Mouse (Mus musculus) MEL (cell line): ENCODE data around the gene Nup214. TPM values are rescaled to one million over a fixed set of nuclear protein-coding genes. Genes with fewer than 3 reads are reported as not detected.
A peak's percentile ranks its signal among the peaks of the same experiment; 100 is the strongest.

Experiments
- DNase-seq: peaks from one replicate; pipeline ENCODE4 v3.0.0; 2011; ENCODE audit warnings: low read depth, low spot score
- H3K27ac ChIP-seq: 2 replicates; pipeline ENCODE4 v1.5.1; 2012; ENCODE audit warnings: low read depth, mild to moderate bottlenecking, control low read depth, low read length, moderate library complexity; ENCODE audit not compliant: control insufficient read depth
- H3K27me3 ChIP-seq, 2 experiments: fragments of 150-350 bp in 1 of 2; sonication (generic) in 1 of 2; 2 replicates each; pipeline ENCODE4 v1.6.1; 2012; ENCODE audit warnings: low read length in 2 of 2, mild to moderate bottlenecking in 2 of 2, improper control_type of control experiment in 1 of 2, moderate library complexity in 1 of 2; ENCODE audit not compliant: insufficient read depth in 2 of 2, control insufficient read depth in 1 of 2
- H3K36me3 ChIP-seq, 2 experiments: 2 replicates each; pipeline ENCODE4 v1.6.1; 2012 to 2014; ENCODE audit warnings: low read length in 2 of 2, improper control_type of control experiment in 1 of 2, inconsistent platforms in 1 of 2, mild to moderate bottlenecking in 1 of 2; ENCODE audit not compliant: insufficient read depth in 2 of 2, control insufficient read depth in 1 of 2
- H3K4me1 ChIP-seq, 2 experiments: fragments of 150-350 bp in 1 of 2; sonication (generic) in 1 of 2; 2 replicates each; pipeline ENCODE4 v1.6.1; 2012; ENCODE audit warnings: low read length in 2 of 2, improper control_type of control experiment in 1 of 2, mild to moderate bottlenecking in 1 of 2; ENCODE audit not compliant: insufficient read depth in 2 of 2, control insufficient read depth in 1 of 2
- H3K4me3 ChIP-seq, 2 experiments: fragments of 150-350 bp in 1 of 2; sonication (generic) in 1 of 2; 2 replicates each; pipeline ENCODE4 v1.5.1; 2012; ENCODE audit warnings: low read depth in 2 of 2, low read length in 2 of 2, mild to moderate bottlenecking in 2 of 2, moderate library complexity in 2 of 2, control low read depth in 1 of 2, improper control_type of control experiment in 1 of 2; ENCODE audit not compliant: control insufficient read depth in 1 of 2, insufficient read depth in 1 of 2
- H3K79me2 ChIP-seq: 2 replicates; pipeline ENCODE4 v1.6.1; 2012; ENCODE audit warnings: mild to moderate bottlenecking, low read length, moderate library complexity; ENCODE audit not compliant: control insufficient read depth, poor library complexity, insufficient read depth
- H3K9ac ChIP-seq: 2 replicates; pipeline ENCODE4 v1.6.1; 2012; ENCODE audit warnings: low read depth, mild to moderate bottlenecking, control low read depth, low read length, moderate library complexity; ENCODE audit not compliant: control insufficient read depth, poor library complexity, severe bottlenecking
- H3K9me3 ChIP-seq: fragments of 150-350 bp; sonication (generic); replicated peaks from 2 replicates; pipeline ENCODE4 v1.6.1; 2012; ENCODE audit warnings: mild to moderate bottlenecking, low read length, improper control_type of control experiment, moderate library complexity; ENCODE audit not compliant: insufficient read depth
- CHD1 ChIP-seq: IDR thresholded peaks from 2 replicates; pipeline ENCODE4 v1.6.1; 2012; ENCODE audit warnings: low read depth, mild to moderate bottlenecking, inconsistent platforms, low read length, improper control_type of control experiment
- CHD2 ChIP-seq: IDR thresholded peaks from 2 replicates; pipeline ENCODE4 v1.6.1; 2011; ENCODE audit warnings: low read length, improper control_type of control experiment
- CTCF ChIP-seq, 3 experiments: IDR thresholded peaks in 2 of 3; conservative IDR thresholded peaks in 1 of 3; 2 replicates each; pipeline ENCODE4 v1.5.1; 2011 to 2012; ENCODE audit warnings: low read length in 3 of 3, low read depth in 2 of 3, mild to moderate bottlenecking in 2 of 3, improper control_type of control experiment in 1 of 3, inconsistent platforms in 1 of 3, mixed read lengths in 1 of 3, moderate library complexity in 1 of 3; ENCODE audit not compliant: control insufficient read depth in 1 of 3, insufficient read depth in 1 of 3, poor library complexity in 1 of 3, severe bottlenecking in 1 of 3
- ELF1 ChIP-seq: IDR thresholded peaks from 2 replicates; pipeline ENCODE4 v1.6.1; 2014; ENCODE audit warnings: low read depth, mild to moderate bottlenecking, inconsistent platforms, low read length, improper control_type of control experiment, moderate library complexity
- EP300 ChIP-seq, 2 experiments: IDR thresholded peaks; 2 replicates each; pipeline ENCODE4 v1.6.1; 2011; ENCODE audit warnings: improper control_type of control experiment in 2 of 2, low read length in 2 of 2, low read depth in 1 of 2, mild to moderate bottlenecking in 1 of 2
- HCFC1 ChIP-seq: IDR thresholded peaks from 2 replicates; pipeline ENCODE4 v1.6.1; 2012; ENCODE audit warnings: low read depth, mild to moderate bottlenecking, inconsistent platforms, low read length, improper control_type of control experiment, moderate library complexity
- KAT2A ChIP-seq: conservative IDR thresholded peaks from 2 replicates; pipeline ENCODE4 v1.6.1; 2012; ENCODE audit warnings: low read depth, low read length, improper control_type of control experiment, inconsistent platforms
- MEF2A ChIP-seq: IDR thresholded peaks from 2 replicates; pipeline ENCODE4 v1.6.1; 2014; ENCODE audit warnings: low read depth, mild to moderate bottlenecking, inconsistent platforms, low read length, improper control_type of control experiment; ENCODE audit not compliant: poor library complexity, insufficient replicate concordance, severe bottlenecking; ENCODE audit errors: extremely low read depth
- MXI1 ChIP-seq: IDR thresholded peaks from 2 replicates; pipeline ENCODE4 v1.6.1; 2011; ENCODE audit warnings: mild to moderate bottlenecking, low read depth, low read length, improper control_type of control experiment
- POLR2A ChIP-seq, 2 experiments: IDR thresholded peaks; 2 replicates each; pipeline ENCODE4 v1.6.1; 2011 to 2012; ENCODE audit warnings: low read length in 2 of 2, mild to moderate bottlenecking in 2 of 2, control low read depth in 1 of 2, improper control_type of control experiment in 1 of 2, low read depth in 1 of 2, moderate library complexity in 1 of 2; ENCODE audit not compliant: control insufficient read depth in 1 of 2, insufficient read depth in 1 of 2, poor library complexity in 1 of 2
- POLR2AphosphoS2 ChIP-seq: IDR thresholded peaks from 2 replicates; pipeline ENCODE4 v1.6.1; 2011; ENCODE audit warnings: low read length, improper control_type of control experiment
- POLR2AphosphoS5 ChIP-seq: IDR thresholded peaks from 2 replicates; pipeline ENCODE4 v1.6.1; 2012; ENCODE audit warnings: low read depth, borderline replicate concordance, mild to moderate bottlenecking, inconsistent platforms, low read length, moderate library complexity, mixed read lengths
- RAD21 ChIP-seq: IDR thresholded peaks from 2 replicates; pipeline ENCODE4 v1.6.1; 2011; ENCODE audit warnings: mild to moderate bottlenecking, low read depth, low read length, improper control_type of control experiment
- SIN3A ChIP-seq: IDR thresholded peaks from 2 replicates; pipeline ENCODE4 v1.6.1; 2012; ENCODE audit warnings: low read length, improper control_type of control experiment, inconsistent platforms
- TBP ChIP-seq: IDR thresholded peaks from 2 replicates; pipeline ENCODE4 v1.8.0; 2011; ENCODE audit warnings: low read depth, low read length, improper control_type of control experiment
- USF1 ChIP-seq: IDR thresholded peaks from 2 replicates; pipeline ENCODE4 v1.6.1; 2014; ENCODE audit warnings: low read depth, mild to moderate bottlenecking, inconsistent platforms, low read length, improper control_type of control experiment, moderate library complexity
- ZMIZ1 ChIP-seq: IDR thresholded peaks from 2 replicates; pipeline ENCODE4 v1.6.1; 2012; ENCODE audit warnings: low read depth, mild to moderate bottlenecking, inconsistent platforms, low read length, improper control_type of control experiment, moderate library complexity
- polyA plus RNA-seq, 2 experiments: library from polyadenylated mRNA; stranded (reverse) in 1 of 2; unstranded in 1 of 2; fragments of >175 nt in 1 of 2; fragments of >200 nt in 1 of 2; gene quantifications; 2 replicates each; pipeline versions ENCODE4 v1.2.1 to v1.2.4; 2012; ENCODE audit warnings: low replicate concordance in 2 of 2, low read depth in 1 of 2; ENCODE audit not compliant: insufficient read length in 2 of 2, insufficient read depth in 1 of 2, missing spikeins in 1 of 2
- total RNA-seq: library from RNA; depleted of rRNA; stranded (reverse); fragments of 300-350 nt; gene quantifications from 2 replicates; pipeline ENCODE4 v1.2.3, GENCODE M21; 2012

Nup214 gene
- total and polyA plus RNA-seq, 3 experiments: 71.4 to 163 (median 78.6) TPM

DNA sequence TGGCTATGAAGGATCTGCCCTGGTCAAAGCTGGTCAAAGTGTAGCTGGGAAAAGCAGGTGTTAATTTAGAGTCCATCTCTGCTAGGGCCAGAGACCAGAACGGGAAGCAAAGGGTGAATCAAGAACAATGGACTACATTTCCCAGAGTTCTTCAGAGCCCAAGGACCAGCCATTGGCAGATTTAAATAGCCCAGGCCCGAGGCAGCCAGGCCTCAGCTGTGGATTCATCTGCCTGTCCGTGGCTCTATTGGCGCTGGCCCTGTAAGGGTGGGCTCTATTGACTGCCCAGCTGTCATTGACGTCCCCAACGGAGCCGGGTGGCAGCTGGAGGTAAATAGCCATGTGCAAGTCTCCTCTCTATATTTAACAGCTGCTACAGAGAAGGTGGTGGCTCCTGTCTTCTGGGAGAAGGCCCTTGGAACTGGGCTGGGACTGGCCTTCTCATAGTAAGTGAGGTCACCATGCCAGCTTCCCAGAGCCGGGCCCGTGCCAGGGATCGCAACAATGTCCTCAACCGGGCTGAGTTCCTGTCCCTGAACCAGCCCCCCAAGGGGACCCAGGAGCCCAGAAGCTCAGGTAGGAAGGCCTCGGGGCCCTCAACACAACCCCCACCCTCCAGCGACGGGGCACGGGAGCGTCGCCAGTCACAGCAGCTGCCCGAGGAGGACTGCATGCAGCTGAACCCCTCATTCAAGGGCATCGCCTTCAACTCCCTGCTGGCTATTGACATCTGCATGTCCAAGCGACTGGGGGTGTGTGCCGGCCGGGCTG, 121.3 kb downstream of the Nup214 start, which contains the start of gene Plpp7:
TSS of gene Plpp7 (plus strand) at position 178 of the 771 bp plus-strand sequence.
- H3K4me3 ChIP-seq: peak within 1 kb of the TSS; percentile 66 to 85

GRCm38 (mm10) chr2:32096122-32096420, 121.8 kb downstream of the Nup214 start:
- Histone ChIP-seq H3K27me3 (no peaks in the 10 kb centered on the region), H3K9me3 (no peaks in the 10 kb centered on the region), H3K79me2 (peaks cover 5% of the 10 kb centered on the region; the same call in 1 of the 2 replicates), H3K36me3 (peaks cover 0 to 17% of the 10 kb centered on the region in 2 experiments; a peak in 2 of 4 replicates), H3K4me3 (peak overlapping the region; percentile 66 to 85), H3K9ac (peak overlapping the region; percentile 93), H3K27ac (no peak overlapping the region), H3K4me1 (peaks cover 2 to 26% of the 10 kb centered on the region in 2 experiments)
- TF ChIP-seq TBP: no peak
- no peak for TF ChIP-seq CHD2
- TF ChIP-seq POLR2AphosphoS5: no peak
- TF ChIP-seq RAD21: no peak
- no peak for TF ChIP-seq POLR2AphosphoS2
- no peak for TF ChIP-seq USF1
- no peak for TF ChIP-seq EP300 (IDR thresholded peaks at IDR 0.05; ENCODE audit: low read depth in 1 of 2, low read length in 2 of 2)
- no peak for TF ChIP-seq ZMIZ1
- no peak for TF ChIP-seq CHD1
- DNase-seq: no peak

More for the DNA sequence above, 121.3 kb downstream of the Nup214 start, which contains the start of gene Plpp7:
- peak; percentile 78 for TF ChIP-seq KAT2A
- peak; percentile 97 for TF ChIP-seq HCFC1
- no peak for TF ChIP-seq CTCF (IDR thresholded peaks at IDR 0.05 in 2 of 3, conservative IDR thresholded peaks at IDR 0.05 in 1 of 3; ENCODE audit: control insufficient read depth in 1 of 3, insufficient read depth in 1 of 3, low read depth in 2 of 3, low read length in 3 of 3, poor library complexity in 1 of 3, severe bottlenecking in 1 of 3)
- TF ChIP-seq POLR2A (IDR thresholded peaks at IDR 0.05; ENCODE audit: control insufficient read depth in 1 of 2, insufficient read depth in 1 of 2, low read depth in 1 of 2, low read length in 2 of 2, poor library complexity in 1 of 2): peak in 1 of 2 experiments; percentile 41; a peak in 1 of 4 replicates
- TF ChIP-seq MXI1: peak; percentile 67
- peak; percentile 56; the same call in 1 of the 2 replicates for TF ChIP-seq ELF1
- 0 out of 2 replicates have a peak, but pooled peaks have one; percentile 32 for TF ChIP-seq MEF2A
- TF ChIP-seq TBP: peak; percentile 36; the same call in 1 of the 2 replicates
- peak; percentile 91 for TF ChIP-seq SIN3A
- TF ChIP-seq CHD2: no peak
- TF ChIP-seq, all 39 proteins: peak for 8
- Histone ChIP-seq H3K27ac (peak within 1 kb of the TSS; percentile 45), H3K36me3 (peaks cover 0 to 17% of the 10 kb centered on the region in 2 experiments; a peak in 2 of 4 replicates), H3K79me2 (peaks cover 5% of the 10 kb centered on the region; the same call in 1 of the 2 replicates), H3K27me3 (no peaks in the 10 kb centered on the region), H3K9me3 (no peaks in the 10 kb centered on the region), H3K9ac (peak within 1 kb of the TSS; percentile 93), H3K4me1 (peaks cover 2 to 26% of the 10 kb centered on the region in 2 experiments)
- DNase-seq: peak; percentile 78
